Mouse (Mus musculus) left cerebral cortex, adult 2 months (tissue): ENCODE results near the gene Olfr154. TPM values are rescaled to one million over a fixed set of nuclear protein-coding genes. Genes with fewer than 3 reads are reported as not detected.
"Not testable (repeated sequence)": the region's sequence is repeated elsewhere in the genome, so short reads cannot be mapped to it uniquely, and the experiment has no call there.

ENCODE experiments used
- DNase-seq, 2 experiments: peaks; one replicate each; pipeline ENCODE4 v3.0.0; 2021 to 2022; ENCODE audit warnings: low spot score in 2 of 2, mixed read lengths in 1 of 2; ENCODE audit errors: extremely low spot score in 1 of 2
- H3K27ac ChIP-seq: fragments of 200-600 bp; 2 replicates; pipeline ENCODE4 v1.8.1; 2022
- H3K4me3 ChIP-seq: fragments of 200-600 bp; 2 replicates; pipeline ENCODE4 v1.8.1; 2022
- CTCF ChIP-seq: fragments of 200-600 bp; IDR thresholded peaks from 2 replicates; pipeline ENCODE4 v1.8.1; 2022; ENCODE audit warnings: antibody characterized with exemption, mild to moderate bottlenecking, moderate library complexity
- intact Hi-C: fragments of 180-260 bp; cut with DNase I; formaldehyde crosslinking; loops from one replicate; pipeline ENCODE4 v1.15.1; 2025
- long read RNA-seq, 2 experiments: library from polyadenylated mRNA; stranded (forward); transcript quantifications; one replicate each; pipeline ENCODE4 v2.0.0; 2021; ENCODE audit warnings: borderline mapping rate in 2 of 2
- total RNA-seq, 2 experiments: library from RNA; stranded (reverse); gene quantifications; 2 replicates each; pipeline ENCODE4 v1.2.3; 2021

The Olfr154 gene
- total RNA-seq = not detected
- long read RNA-seq, experiment 1 = 0 reads
- long read RNA-seq, experiment 2 = 0 reads

- H3K4me3 ChIP-seq, DNase-seq, H3K27ac ChIP-seq, intact Hi-C loops: not testable (repeated sequence)
These were observed at the start of gene Olfr154 for GRCm38 (mm10) chr2:85664355-85664754. Gene Olfr154, minus strand, starts transcription at chr2:85664455.

GRCm38 (mm10) chr2:85711159-85711558 lies 46.9 kb upstream of the Olfr154 start:
- intact Hi-C loops = no loop called here
- DNase-seq = no peak
- no peak for TF ChIP-seq CTCF
- Histone ChIP-seq H3K4me3 (no peak overlapping the region), H3K27ac (no peak overlapping the region)

GRCm38 (mm10) chr2:85710680-85711079 lies 46.4 kb upstream of the Olfr154 start:
- intact Hi-C loops = not testable (repeated sequence)

GRCm38 (mm10) chr2:85689131-85689530 lies 24.9 kb upstream of the Olfr154 start, which contains the start of gene Olfr1008:
Gene Olfr1008, plus strand, starts transcription at chr2:85689431.
- intact Hi-C loops = no loop called here
- no peak for DNase-seq
- no peak within 1 kb of the TSS for H3K27ac ChIP-seq
- no peak within 1 kb of the TSS for H3K4me3 ChIP-seq
- TF ChIP-seq CTCF = no peak

More at GRCm38 (mm10) chr2:85710680-85711079, 46.4 kb upstream of the Olfr154 start:
- H3K27ac ChIP-seq, H3K4me3 ChIP-seq, DNase-seq: not testable (repeated sequence)

GRCm38 (mm10) chr2:85678667-85679066 lies 14.4 kb upstream of the Olfr154 start, which contains the start of gene Olfr1006:
Gene Olfr1006, minus strand, starts transcription at chr2:85678767.
- intact Hi-C loops = no loop called here
- no peak for DNase-seq
- TF ChIP-seq CTCF = no peak

GRCm38 (mm10) chr2:85650604-85651003 lies 13.7 kb downstream of the Olfr154 start, which contains the start of gene Olfr1002:
Gene Olfr1002, minus strand, starts transcription at chr2:85650704.
- TF ChIP-seq CTCF = no peak
- Histone ChIP-seq H3K4me3 (no peak within 1 kb of the TSS), H3K27ac (no peak within 1 kb of the TSS)
- DNase-seq = no peak
- intact Hi-C loops = no loop called here

More at GRCm38 (mm10) chr2:85678667-85679066, 14.4 kb upstream of the Olfr154 start, which contains the start of gene Olfr1006:
- no peak within 1 kb of the TSS for H3K27ac ChIP-seq
- no peak within 1 kb of the TSS for H3K4me3 ChIP-seq

Other genes starting within 250 kb of the Olfr154 start
- gene Olfr993, start 249.6 kb downstream of the Olfr154 start, total RNA-seq = not detected
- gene Olfr994, start 228.0 kb downstream of the Olfr154 start, total RNA-seq = not detected
- not detected for gene Olfr995, start 220.8 kb downstream of the Olfr154 start, total RNA-seq
- not detected for gene 4833423E24Rik, start 145.4 kb downstream of the Olfr154 start, total RNA-seq
- gene Olfr996, start 85.2 kb downstream of the Olfr154 start, total RNA-seq = not detected
- gene Olfr998, start 75.5 kb downstream of the Olfr154 start, total RNA-seq = not detected
- not detected for gene Olfr1000, start 52.6 kb downstream of the Olfr154 start, total RNA-seq
- not detected for gene Olfr1002, start 13.8 kb downstream of the Olfr154 start, total RNA-seq
- not detected for gene Olfr1006, start 14.3 kb upstream of the Olfr154 start, total RNA-seq
- gene Olfr1008, start 25.0 kb upstream of the Olfr154 start, total RNA-seq = not detected
- not detected for gene Olfr1009, start 51.0 kb upstream of the Olfr154 start, total RNA-seq
- gene Olfr1012, start 98.3 kb upstream of the Olfr154 start, total RNA-seq = not detected
- not detected for gene Olfr1013, start 102.6 kb upstream of the Olfr154 start, total RNA-seq
- gene Olfr1014, start 108.3 kb upstream of the Olfr154 start, total RNA-seq = not detected
- not detected for gene Olfr1015, start 117.6 kb upstream of the Olfr154 start, total RNA-seq
- gene Olfr1016, start 138.1 kb upstream of the Olfr154 start, total RNA-seq = not detected
- gene Olfr1018, start 154.0 kb upstream of the Olfr154 start, total RNA-seq = not detected
- gene Olfr1019, start 181.0 kb upstream of the Olfr154 start, total RNA-seq = not detected
- gene Olfr1020, start 182.6 kb upstream of the Olfr154 start, total RNA-seq = not detected
- gene Olfr1022, start 204.1 kb upstream of the Olfr154 start, total RNA-seq = not detected
- not detected for gene Olfr1023, start 221.2 kb upstream of the Olfr154 start, total RNA-seq
- gene Olfr1024, start 240.6 kb upstream of the Olfr154 start, total RNA-seq = not detected